Mouse (Mus musculus) hindbrain, embryonic 12.5 days (tissue): ENCODE measurements around the gene Sytl1. TPM values are rescaled to one million over a fixed set of nuclear protein-coding genes. Genes with fewer than 3 reads are reported as not detected.
A peak's percentile ranks its signal among the peaks of the same experiment; 100 is the strongest.

ENCODE experiments used
- ATAC-seq: fragments of 200-750 bp; cut with Nextera tagmentation; 2 replicates; pipeline ENCODE4 v1.8.0; 2017; ENCODE audit warnings: moderate TSS enrichment; ENCODE audit not compliant: low FRiP score
- H3K27ac ChIP-seq: fragments of 300-500 bp; sonication (generic); 2 replicates; pipeline ENCODE4 v1.5.1; 2016; ENCODE audit warnings: mild to moderate bottlenecking
- H3K27me3 ChIP-seq: fragments of 300-500 bp; sonication (generic); 2 replicates; pipeline ENCODE4 v1.6.1; 2016; ENCODE audit warnings: mild to moderate bottlenecking
- H3K36me3 ChIP-seq: fragments of 300-500 bp; sonication (generic); 2 replicates; pipeline ENCODE4 v1.6.1; 2016; ENCODE audit warnings: mild to moderate bottlenecking
- H3K4me1 ChIP-seq: fragments of 300-500 bp; sonication (generic); 2 replicates; pipeline ENCODE4 v1.6.1; 2016
- H3K4me2 ChIP-seq: fragments of 300-500 bp; sonication (generic); replicated peaks from 2 replicates; pipeline ENCODE4 v1.6.1; 2016; ENCODE audit warnings: mild to moderate bottlenecking
- H3K4me3 ChIP-seq: fragments of 300-500 bp; sonication (generic); 2 replicates; pipeline ENCODE4 v1.5.1; 2016; ENCODE audit warnings: mild to moderate bottlenecking
- H3K9ac ChIP-seq: fragments of 300-500 bp; sonication (generic); 2 replicates; pipeline ENCODE4 v1.6.1; 2016; ENCODE audit warnings: mild to moderate bottlenecking, moderate library complexity
- H3K9me3 ChIP-seq: fragments of 300-500 bp; sonication (generic); replicated peaks from 2 replicates; pipeline ENCODE4 v1.6.1; 2016; ENCODE audit warnings: mild to moderate bottlenecking
- WGBS: fragments of 180-500 bp; shearing (Covaris S2); methylation state at CpG from one replicate; pipeline ENCODE4 v1.1.7; 2016; 5-methylcytosine and 5-hydroxymethylcytosine counted together
- polyA plus RNA-seq: library from polyadenylated mRNA; unstranded; fragments of >200 nt; fragmentation: Nextera tagmentation; extraction: Ambion mirVana; gene quantifications from 2 replicates; pipeline ENCODE4 v1.2.1, GENCODE M21; 2016

The Sytl1 gene
- polyA plus RNA-seq, 1 experiment from 2014 or later, result 0.67 TPM

- 68% methylated on average over 3 of the region's 3 CpGs for WGBS
- Histone ChIP-seq H3K9me3 (no peaks in the 10 kb centered on the region), H3K4me2 (no peak overlapping the region), H3K4me3 (no peak overlapping the region), H3K9ac (no peak overlapping the region), H3K36me3 (no peaks in the 10 kb centered on the region), H3K4me1 (peaks cover 42% of the 10 kb centered on the region), H3K27me3 (peaks cover 7% of the 10 kb centered on the region; the same call in 1 of the 2 replicates), H3K27ac (0 out of 2 replicates have a peak overlapping the region, but pooled peaks have one; percentile 12)
- no peak for ATAC-seq
Measured at GRCm38 (mm10) chr4:133203591-133203990, 59.3 kb downstream of the Sytl1 start.

Other genes starting within 250 kb of the Sytl1 start
- 49.0 and 49.1 TPM in 2 replicates for gene Wasf2, start 132.6 kb downstream of the Sytl1 start, polyA plus RNA-seq
- gene Cd164l2, start 51.0 kb downstream of the Sytl1 start, polyA plus RNA-seq, result 2.0 and 2.3 TPM in 2 replicates
- gene Gpr3, start 50.6 kb downstream of the Sytl1 start, polyA plus RNA-seq, result 0.08 and 0.35 TPM in 2 replicates
- 1.9 and 2.3 TPM in 2 replicates for gene Map3k6, start 22.3 kb downstream of the Sytl1 start, polyA plus RNA-seq
- gene Tmem222, start 14.7 kb upstream of the Sytl1 start, polyA plus RNA-seq, result 75.7 and 77.7 TPM in 2 replicates
- 25.5 and 27.8 TPM in 2 replicates for gene Wdtc1, start 90.4 kb upstream of the Sytl1 start, polyA plus RNA-seq
- gene Slc9a1, start 106.6 kb upstream of the Sytl1 start, polyA plus RNA-seq, result 8.4 and 9.5 TPM in 2 replicates
- 1.0 and 1.5 TPM in 2 replicates for gene Tent5b, start 217.0 kb upstream of the Sytl1 start, polyA plus RNA-seq
- 4.3 and 4.8 TPM in 2 replicates for gene Trnp1, start 235.4 kb upstream of the Sytl1 start, polyA plus RNA-seq